Comparison of ENCODE assay signal across 8 mouse cellular contexts in genomic region chr2:30265767-30266253, GRCm38 (mm10). TPM values are rescaled to one million over a fixed set of nuclear protein-coding genes. Genes with fewer than 3 reads are reported as not detected.
DNase-seq lines count a peak whose midpoint lies in the region; ATAC-seq lines count a peak whose summit lies in the region.

TSS of gene Phyhd1 (plus strand) at chr2:30266203.

- H3K9me3 ChIP-seq in hindbrain, embryonic 13.5 days: no peaks in the 10 kb centered on the region

- H3K4me1 ChIP-seq in hindbrain, embryonic 13.5 days (replicated peaks): peaks cover 57% of the 10 kb centered on the region

- H3K27ac ChIP-seq in hindbrain, embryonic 13.5 days: peak within 1 kb of the TSS; percentile 82

- no peak for ATAC-seq in hindbrain, embryonic 13.5 days (ENCODE audit: low FRiP score)

- no peak within 1 kb of the TSS for H3K4me2 ChIP-seq in hindbrain, embryonic 13.5 days

- peaks cover 53% of the 10 kb centered on the region for H3K36me3 ChIP-seq in hindbrain, embryonic 13.5 days

- H3K4me3 ChIP-seq in hindbrain, embryonic 13.5 days: no peak within 1 kb of the TSS

- H3K9ac ChIP-seq in hindbrain, embryonic 13.5 days: peak within 1 kb of the TSS; percentile 8; the same call in 1 of the 2 replicates

- 37% methylated on average over 5 of the region's 5 CpGs for WGBS in hindbrain, embryonic 13.5 days

- H3K27me3 ChIP-seq in hindbrain, embryonic 13.5 days: no peaks in the 10 kb centered on the region

- peak; percentile 9 for DNase-seq in embryo, embryonic 11 days
- DNase-seq in embryo, embryonic 10.5 days (ENCODE audit: low spot score): no peak
- DNase-seq in cerebellum, adult 11-12 months: peak; percentile 85
- peak; percentile 47 to 64 for DNase-seq in frontal cortex, postnatal 36 days (ENCODE audit: low spot score in 2 of 2)
- DNase-seq in layer of hippocampus, postnatal 25 days (ENCODE audit: extremely low spot score in 1 of 2, low spot score in 1 of 2): peak in 1 of 2 experiments; percentile 26
- DNase-seq in lung, postnatal 10 days: peak; percentile 88
- no peak for DNase-seq in thymus, postnatal 36 days

RNA-seq across cellular contexts. Expression of gene Phyhd1, which starts in this region (rescaled TPM):
- 6.5 and 8.3 TPM in 2 replicates for polyA plus RNA-seq in hindbrain, embryonic 13.5 days (2015; fragmentation: Nextera tagmentation; extraction: Ambion mirVana)
- total RNA-seq in layer of hippocampus, postnatal 25 days (2021): 10 to 100 TPM; 18.6 to 24.8 TPM

Comparison
In these comparisons a context has a peak if more than half of its experiments do, and no peak if none do; other contexts are left out.
1. DNase-seq: peak in embryo, embryonic 11 days (single experiment), cerebellum, adult 11-12 months (single experiment), frontal cortex, postnatal 36 days (2 of 2) and lung, postnatal 10 days (single experiment); none in embryo, embryonic 10.5 days (single experiment) and thymus, postnatal 36 days (0 of 2).